Mouse (Mus musculus): ENCODE measurements at regions not wholly inside any gene's neighbourhood (a gene's known extent, or its start where the extent isn't known, plus 50 kb on each side); places are given as distances from the start of the nearest gene placed in this dataset.

- TF ChIP-seq CTCF (conservative IDR thresholded peaks at IDR 0.05; ENCODE audit: low read length) (no peak), NANOG (IDR thresholded peaks at IDR 0.05; ENCODE audit: borderline replicate concordance, low read length) (no peak), POU5F1 (IDR thresholded peaks at IDR 0.05; ENCODE audit: borderline replicate concordance, low read length) (no peak)
Measured at GRCm38 (mm10) chr3:78573299-78573698, 713.0 kb downstream of the Rapgef2 start.
